Mouse (Mus musculus): ENCODE measurements around the gene Brk1. TPM values are rescaled to one million over a fixed set of nuclear protein-coding genes. Genes with fewer than 3 reads are reported as not detected.
A peak's percentile ranks its signal among the peaks of the same experiment; 100 is the strongest.

The Brk1 gene
- 222 and 231 TPM in 2 replicates for polyA plus RNA-seq (2015; fragmentation: Nextera tagmentation; extraction: Ambion mirVana)

GRCm38 (mm10) chr6:113604432-113605223 lies at the start of gene Brk1:
TSS of gene Brk1 (plus strand) at chr6:113604772.
- under 1% methylated on average over 63 of the region's 65 CpGs for WGBS
- H3K4me1 ChIP-seq = peaks cover 27% of the 10 kb centered on the region
- H3K4me3 ChIP-seq = peak within 1 kb of the TSS; percentile 87
- peak; percentile 88 for ATAC-seq (ENCODE audit: insufficient number of reproducible peaks, low FRiP score, low TSS enrichment, low read depth)
- peak within 1 kb of the TSS; percentile 80 for H3K4me2 ChIP-seq
- no peaks in the 10 kb centered on the region for H3K27me3 ChIP-seq
- H3K9me3 ChIP-seq = no peaks in the 10 kb centered on the region
- H3K27ac ChIP-seq = peak within 1 kb of the TSS; percentile 87
- H3K36me3 ChIP-seq = peaks cover 3% of the 10 kb centered on the region; the same call in 1 of the 2 replicates
- H3K9ac ChIP-seq = peak within 1 kb of the TSS; percentile 87

- Histone ChIP-seq H3K9me3 (no peaks in the 10 kb centered on the region), H3K4me1 (no peaks in the 10 kb centered on the region), H3K9ac (no peak overlapping the region), H3K27me3 (no peaks in the 10 kb centered on the region), H3K27ac (no peak overlapping the region), H3K4me2 (no peak overlapping the region), H3K4me3 (no peak overlapping the region), H3K36me3 (0 out of 2 replicates have a peak, but pooled peaks cover 5% of the 10 kb centered on the region)
- 81% methylated on average over 6 of the region's 6 CpGs for WGBS
- no peak for ATAC-seq (ENCODE audit: insufficient number of reproducible peaks, low FRiP score, low TSS enrichment, low read depth)
Observed at GRCm38 (mm10) chr6:113559736-113560135, 44.8 kb upstream of the Brk1 start.

- ATAC-seq (ENCODE audit: insufficient number of reproducible peaks, low FRiP score, low TSS enrichment, low read depth) = no peak
Observed at GRCm38 (mm10) chr6:113564557-113564956, 40.0 kb upstream of the Brk1 start.

GRCm38 (mm10) chr6:113576044-113576443 lies 28.5 kb upstream of the Brk1 start:
- H3K36me3 ChIP-seq = peaks cover 8% of the 10 kb centered on the region; the same call in 1 of the 2 replicates
- WGBS = 95% methylated on average over 6 of the region's 6 CpGs

More at GRCm38 (mm10) chr6:113564557-113564956, 40.0 kb upstream of the Brk1 start:
- no peak overlapping the region for H3K27ac ChIP-seq
- H3K27me3 ChIP-seq = no peaks in the 10 kb centered on the region
- H3K4me3 ChIP-seq = no peak overlapping the region
- H3K4me1 ChIP-seq = no peaks in the 10 kb centered on the region
- H3K4me2 ChIP-seq = no peak overlapping the region
- WGBS = 56% methylated on average over 1 of the region's 1 CpGs
- H3K9me3 ChIP-seq = no peaks in the 10 kb centered on the region
- H3K9ac ChIP-seq = no peak overlapping the region
- peaks cover 6% of the 10 kb centered on the region; the same call in 1 of the 2 replicates for H3K36me3 ChIP-seq

GRCm38 (mm10) chr6:113579306-113579705 lies 25.3 kb upstream of the Brk1 start:
- 95% methylated on average over 3 of the region's 3 CpGs for WGBS

More at GRCm38 (mm10) chr6:113576044-113576443, 28.5 kb upstream of the Brk1 start:
- no peaks in the 10 kb centered on the region for H3K4me1 ChIP-seq
- ATAC-seq (ENCODE audit: insufficient number of reproducible peaks, low FRiP score, low TSS enrichment, low read depth) = no peak
- H3K27me3 ChIP-seq = no peaks in the 10 kb centered on the region
- no peaks in the 10 kb centered on the region for H3K9me3 ChIP-seq
- no peak overlapping the region for H3K27ac ChIP-seq
- no peak overlapping the region for H3K9ac ChIP-seq
- no peak overlapping the region for H3K4me3 ChIP-seq
- no peak overlapping the region for H3K4me2 ChIP-seq

GRCm38 (mm10) chr6:113583023-113583422 lies 21.5 kb upstream of the Brk1 start:
- WGBS = 91% methylated on average over 4 of the region's 4 CpGs
- no peak overlapping the region for H3K4me3 ChIP-seq
- H3K27ac ChIP-seq = no peak overlapping the region
- no peaks in the 10 kb centered on the region for H3K9me3 ChIP-seq
- no peaks in the 10 kb centered on the region for H3K4me1 ChIP-seq
- H3K27me3 ChIP-seq = no peaks in the 10 kb centered on the region
- H3K9ac ChIP-seq = no peak overlapping the region
- peaks cover 7% of the 10 kb centered on the region; the same call in 1 of the 2 replicates for H3K36me3 ChIP-seq
- H3K4me2 ChIP-seq = no peak overlapping the region
- ATAC-seq (ENCODE audit: insufficient number of reproducible peaks, low FRiP score, low TSS enrichment, low read depth) = no peak

More at GRCm38 (mm10) chr6:113579306-113579705, 25.3 kb upstream of the Brk1 start:
- Histone ChIP-seq H3K9me3 (no peaks in the 10 kb centered on the region), H3K4me1 (no peaks in the 10 kb centered on the region), H3K27ac (no peak overlapping the region), H3K36me3 (peaks cover 10% of the 10 kb centered on the region; the same call in 1 of the 2 replicates), H3K4me2 (no peak overlapping the region), H3K27me3 (no peaks in the 10 kb centered on the region), H3K9ac (no peak overlapping the region), H3K4me3 (no peak overlapping the region)
- no peak for ATAC-seq (ENCODE audit: insufficient number of reproducible peaks, low FRiP score, low TSS enrichment, low read depth)

GRCm38 (mm10) chr6:113585065-113585464 lies 19.5 kb upstream of the Brk1 start:
- H3K9me3 ChIP-seq = no peaks in the 10 kb centered on the region
- no peak overlapping the region for H3K4me3 ChIP-seq
- 89% methylated on average over 5 of the region's 5 CpGs for WGBS
- no peak overlapping the region for H3K9ac ChIP-seq
- peaks cover 7% of the 10 kb centered on the region; the same call in 1 of the 2 replicates for H3K36me3 ChIP-seq
- no peaks in the 10 kb centered on the region for H3K4me1 ChIP-seq
- H3K4me2 ChIP-seq = no peak overlapping the region
- ATAC-seq (ENCODE audit: insufficient number of reproducible peaks, low FRiP score, low TSS enrichment, low read depth) = no peak
- H3K27ac ChIP-seq = no peak overlapping the region
- no peaks in the 10 kb centered on the region for H3K27me3 ChIP-seq

- Histone ChIP-seq H3K4me1 (no peaks in the 10 kb centered on the region), H3K9me3 (no peaks in the 10 kb centered on the region), H3K27me3 (no peaks in the 10 kb centered on the region), H3K4me3 (no peak overlapping the region), H3K27ac (no peak overlapping the region), H3K4me2 (no peak overlapping the region), H3K36me3 (peaks cover 7% of the 10 kb centered on the region; the same call in 1 of the 2 replicates), H3K9ac (no peak overlapping the region)
- ATAC-seq (ENCODE audit: insufficient number of reproducible peaks, low FRiP score, low TSS enrichment, low read depth) = no peak
- WGBS = 78% methylated on average over 5 of the region's 5 CpGs
Observed at GRCm38 (mm10) chr6:113586466-113587183, 17.9 kb upstream of the Brk1 start.

GRCm38 (mm10) chr6:113592637-113593036 lies 11.9 kb upstream of the Brk1 start:
- H3K4me1 ChIP-seq = no peaks in the 10 kb centered on the region
- H3K4me2 ChIP-seq = no peak overlapping the region
- no peak overlapping the region for H3K9ac ChIP-seq
- no peak for ATAC-seq (ENCODE audit: insufficient number of reproducible peaks, low FRiP score, low TSS enrichment, low read depth)
- no peaks in the 10 kb centered on the region for H3K36me3 ChIP-seq
- H3K27me3 ChIP-seq = no peaks in the 10 kb centered on the region
- no peak overlapping the region for H3K4me3 ChIP-seq
- 91% methylated on average over 2 of the region's 2 CpGs for WGBS
- H3K9me3 ChIP-seq = no peaks in the 10 kb centered on the region
- no peak overlapping the region for H3K27ac ChIP-seq

GRCm38 (mm10) chr6:113597945-113598344 lies 6.6 kb upstream of the Brk1 start:
- no peaks in the 10 kb centered on the region for H3K36me3 ChIP-seq
- H3K9me3 ChIP-seq = no peaks in the 10 kb centered on the region
- WGBS = 75% methylated on average over 4 of the region's 4 CpGs
- no peaks in the 10 kb centered on the region for H3K27me3 ChIP-seq
- no peak overlapping the region for H3K4me2 ChIP-seq
- no peak overlapping the region for H3K9ac ChIP-seq
- no peak overlapping the region for H3K4me3 ChIP-seq
- no peak overlapping the region for H3K27ac ChIP-seq
- ATAC-seq (ENCODE audit: insufficient number of reproducible peaks, low FRiP score, low TSS enrichment, low read depth) = no peak
- H3K4me1 ChIP-seq = peaks cover 7% of the 10 kb centered on the region

- ATAC-seq (ENCODE audit: insufficient number of reproducible peaks, low FRiP score, low TSS enrichment, low read depth) = no peak
- no peak overlapping the region for H3K4me3 ChIP-seq
Observed at GRCm38 (mm10) chr6:113599833-113600232, 4.7 kb upstream of the Brk1 start.

More at GRCm38 (mm10) chr6:113599833-113600232, 4.7 kb upstream of the Brk1 start:
- no peak overlapping the region for H3K27ac ChIP-seq
- H3K9ac ChIP-seq = no peak overlapping the region
- no peaks in the 10 kb centered on the region for H3K9me3 ChIP-seq
- 75% methylated on average over 5 of the region's 5 CpGs for WGBS
- H3K27me3 ChIP-seq = no peaks in the 10 kb centered on the region
- H3K4me2 ChIP-seq = no peak overlapping the region
- H3K36me3 ChIP-seq = no peaks in the 10 kb centered on the region
- H3K4me1 ChIP-seq = peaks cover 7% of the 10 kb centered on the region

All from limb, embryonic 15.5 days (tissue).